Mouse (Mus musculus) myocyte (in vitro differentiated cells): ENCODE data around the gene Gripap1.

Experiments used
- POLR2A ChIP-seq: IDR thresholded peaks from one replicate; pipeline ENCODE4 v1.6.1; 2011; ENCODE audit warnings: low read depth, mild to moderate bottlenecking, control low read depth, moderate library complexity; ENCODE audit not compliant: insufficient read length
- TCF12 ChIP-seq: IDR thresholded peaks from one replicate; pipeline ENCODE4 v1.6.1; 2011; ENCODE audit warnings: mild to moderate bottlenecking, control low read depth; ENCODE audit not compliant: poor library complexity, insufficient read depth, severe bottlenecking
- USF1 ChIP-seq: IDR thresholded peaks from one replicate; pipeline ENCODE4 v1.6.1; 2011; ENCODE audit warnings: low read depth, mild to moderate bottlenecking, control low read depth, moderate library complexity

- TF ChIP-seq TCF12 (no peak), USF1 (no peak), POLR2A (no peak)
These were observed 44.6 kb upstream of the Gripap1 start for GRCm38 (mm10) chrX:7744940-7745339.
